ENCODE assay signal across 12 mouse cellular contexts in genomic region chr1:191484726-191485425, GRCm38 (mm10).
A peak's percentile ranks its signal among the peaks of the same experiment; 100 is the strongest.
DNase-seq lines count a peak whose midpoint lies in the region; ATAC-seq and TF ChIP-seq lines count a peak whose summit lies in the region.
"Had no signal": no experiment of that assay in that cellular context is flagged by ENCODE, and none has a peak within 500 bp of the region (broad histone marks: within the 10 kb centered on the region; RNA-seq: fewer than 3 reads in every experiment).

No protein-coding gene starts in this region.

- no peak overlapping the region for H3K4me2 ChIP-seq in embryonic facial prominence, embryonic 14.5 days (ENCODE audit: low read depth, low read length)
- H3K4me2 ChIP-seq in forebrain, embryonic 11.5 days (ENCODE audit: low read depth, low read length, severe bottlenecking) = no peak overlapping the region
- no peak overlapping the region for H3K4me2 ChIP-seq in midbrain, embryonic 11.5 days
- H3K4me2 ChIP-seq: forebrain, embryonic 13.5 days; liver, embryonic 13.5 days had no signal

- no peak for TF ChIP-seq POLR2A in cerebellum, adult 2 months (IDR thresholded peaks at IDR 0.05; ENCODE audit: borderline replicate concordance, insufficient read depth, low read length)

- no peak overlapping the region for H3K9ac ChIP-seq in embryonic facial prominence, embryonic 14.5 days (ENCODE audit: low read depth, low read length)
- no peak overlapping the region for H3K9ac ChIP-seq in forebrain, embryonic 11.5 days (ENCODE audit: low read length)
- no peak overlapping the region for H3K9ac ChIP-seq in midbrain, embryonic 11.5 days (ENCODE audit: low read length)
- H3K9ac ChIP-seq: forebrain, embryonic 13.5 days; liver, embryonic 13.5 days had no signal

- no peak overlapping the region for H3K4me3 ChIP-seq in embryonic facial prominence, embryonic 14.5 days (ENCODE audit: low read depth, low read length)
- H3K4me3 ChIP-seq in embryonic facial prominence, embryonic 10.5 days = no peak overlapping the region
- no peak overlapping the region for H3K4me3 ChIP-seq in cerebellum, adult 2 months (replicated peaks; ENCODE audit: insufficient read depth, low read depth, low read length)
- H3K4me3 ChIP-seq in forebrain, embryonic 11.5 days (ENCODE audit: low read depth, low read length) = no peak overlapping the region
- no peak overlapping the region for H3K4me3 ChIP-seq in gastrocnemius, adult 2 months
- no peak overlapping the region for H3K4me3 ChIP-seq in midbrain, embryonic 11.5 days (ENCODE audit: low read depth, low read length)
- H3K4me3 ChIP-seq: forebrain, embryonic 13.5 days; liver, embryonic 13.5 days had no signal

- no peak for TF ChIP-seq CTCF in cerebellum, adult 2 months (IDR thresholded peaks at IDR 0.05; ENCODE audit: borderline replicate concordance, insufficient read depth, low read depth, low read length)
- no peak for TF ChIP-seq CTCF in gastrocnemius, adult 2 months (IDR thresholded peaks at IDR 0.05)

- intact Hi-C loops in gastrocnemius, adult 2 months (cut with DNase I) = no loop called here

- H3K27me3 ChIP-seq in embryonic facial prominence, embryonic 14.5 days (replicated peaks; ENCODE audit: control insufficient read depth, insufficient read depth, low read length) = no peaks in the 10 kb centered on the region
- no peaks in the 10 kb centered on the region for H3K27me3 ChIP-seq in embryonic facial prominence, embryonic 10.5 days (replicated peaks; ENCODE audit: low read depth, poor library complexity, severe bottlenecking)
- H3K27me3 ChIP-seq in cerebellum, adult 2 months (ENCODE audit: control insufficient read depth, insufficient read depth, low read length) = no peaks in the 10 kb centered on the region
- no peaks in the 10 kb centered on the region for H3K27me3 ChIP-seq in forebrain, embryonic 11.5 days (ENCODE audit: control insufficient read depth, insufficient read depth, low read length)
- H3K27me3 ChIP-seq in midbrain, embryonic 11.5 days (ENCODE audit: control insufficient read depth, insufficient read depth, low read length) = no peaks in the 10 kb centered on the region
- H3K27me3 ChIP-seq: forebrain, embryonic 13.5 days; liver, embryonic 13.5 days had no signal

- peak; percentile 23 for DNase-seq in embryonic facial prominence, embryonic 14.5 days (ENCODE audit: low spot score)
- no peak for DNase-seq in embryonic facial prominence, embryonic 10.5 days (ENCODE audit: low spot score)
- peak; percentile 79 for DNase-seq in 3134 (ENCODE audit: extremely low read depth, insufficient read length, low spot score)
- peak; percentile 94 for DNase-seq in cerebellum, adult 2 months
- DNase-seq in layer of hippocampus, adult 8-10 months (ENCODE audit: low spot score in 2 of 2) = peak; percentile 48 to 62
- DNase-seq in forebrain, embryonic 11.5 days (ENCODE audit: low spot score) = no peak
- no peak for DNase-seq in gastrocnemius, adult 2 months
- DNase-seq in midbrain, embryonic 11.5 days (ENCODE audit: low spot score, missing footprints) = no peak
- DNase-seq: B cell, adult 2 months; gastrocnemius, postnatal 25 days; liver, embryonic 13.5 days had no signal

- no peaks in the 10 kb centered on the region for H3K9me3 ChIP-seq in embryonic facial prominence, embryonic 14.5 days (ENCODE audit: control insufficient read depth, low read length)
- no peaks in the 10 kb centered on the region for H3K9me3 ChIP-seq in embryonic facial prominence, embryonic 10.5 days
- no peaks in the 10 kb centered on the region for H3K9me3 ChIP-seq in forebrain, embryonic 11.5 days (ENCODE audit: control insufficient read depth, low read length)
- no peaks in the 10 kb centered on the region for H3K9me3 ChIP-seq in midbrain, embryonic 11.5 days (ENCODE audit: control insufficient read depth, low read length)
- H3K9me3 ChIP-seq: forebrain, embryonic 13.5 days; liver, embryonic 13.5 days had no signal

- no peaks in the 10 kb centered on the region for H3K4me1 ChIP-seq in embryonic facial prominence, embryonic 14.5 days (ENCODE audit: control insufficient read depth, insufficient read depth, low read length)
- peaks cover 27% of the 10 kb centered on the region for H3K4me1 ChIP-seq in embryonic facial prominence, embryonic 10.5 days
- H3K4me1 ChIP-seq in cerebellum, adult 2 months (ENCODE audit: control insufficient read depth, insufficient read depth, low read length) = peaks cover 22% of the 10 kb centered on the region
- H3K4me1 ChIP-seq in forebrain, embryonic 11.5 days (replicated peaks; ENCODE audit: control insufficient read depth, insufficient read depth, low read length) = no peaks in the 10 kb centered on the region
- no peaks in the 10 kb centered on the region for H3K4me1 ChIP-seq in midbrain, embryonic 11.5 days (ENCODE audit: control insufficient read depth, insufficient read depth, low read length)
- H3K4me1 ChIP-seq: forebrain, embryonic 13.5 days had no signal

- ATAC-seq in embryonic facial prominence, embryonic 14.5 days (ENCODE audit: low read depth) = no peak
- no peak for ATAC-seq in forebrain, embryonic 11.5 days (replicated peaks; ENCODE audit: low FRiP score)
- no peak for ATAC-seq in midbrain, embryonic 11.5 days (ENCODE audit: low FRiP score)
- ATAC-seq: forebrain, embryonic 13.5 days had no signal

- no peaks in the 10 kb centered on the region for H3K36me3 ChIP-seq in embryonic facial prominence, embryonic 14.5 days (ENCODE audit: control insufficient read depth, insufficient read depth, low read length)
- no peaks in the 10 kb centered on the region for H3K36me3 ChIP-seq in embryonic facial prominence, embryonic 10.5 days (replicated peaks)
- H3K36me3 ChIP-seq in forebrain, embryonic 11.5 days (ENCODE audit: control insufficient read depth, insufficient read depth, low read length) = no peaks in the 10 kb centered on the region
- no peaks in the 10 kb centered on the region for H3K36me3 ChIP-seq in midbrain, embryonic 11.5 days (ENCODE audit: control insufficient read depth, insufficient read depth, low read length)
- H3K36me3 ChIP-seq: liver, embryonic 13.5 days had no signal

- no peak overlapping the region for H3K27ac ChIP-seq in embryonic facial prominence, embryonic 14.5 days (replicated peaks; ENCODE audit: low read depth, low read length)
- H3K27ac ChIP-seq in embryonic facial prominence, embryonic 10.5 days (replicated peaks) = no peak overlapping the region
- no peak overlapping the region for H3K27ac ChIP-seq in cerebellum, adult 2 months (ENCODE audit: insufficient read depth, low read length)
- no peak overlapping the region for H3K27ac ChIP-seq in forebrain, embryonic 11.5 days (ENCODE audit: low read depth, low read length)
- H3K27ac ChIP-seq in gastrocnemius, adult 2 months = no peak overlapping the region
- H3K27ac ChIP-seq in midbrain, embryonic 11.5 days (ENCODE audit: low read depth, low read length) = no peak overlapping the region
- H3K27ac ChIP-seq: forebrain, embryonic 13.5 days; liver, embryonic 13.5 days had no signal

- WGBS in embryonic facial prominence, embryonic 14.5 days = 80% methylated on average over 8 of the region's 8 CpGs
- 89% methylated on average over 8 of the region's 8 CpGs for WGBS in embryonic facial prominence, embryonic 10.5 days
- WGBS in cerebellum, adult 2 months = 25% methylated on average over 8 of the region's 8 CpGs
- WGBS in forebrain, embryonic 11.5 days = 90% methylated on average over 8 of the region's 8 CpGs
- 90% methylated on average over 8 of the region's 8 CpGs for WGBS in midbrain, embryonic 11.5 days

Comparison
In these comparisons a context has a peak if more than half of its experiments do, and no peak if none do; other contexts are left out.
1. DNase-seq: peak in embryonic facial prominence, embryonic 14.5 days (single experiment), 3134 (single experiment), cerebellum, adult 2 months (2 of 2) and layer of hippocampus, adult 8-10 months (2 of 2); none in embryonic facial prominence, embryonic 10.5 days (single experiment), forebrain, embryonic 11.5 days (single experiment), gastrocnemius, adult 2 months (single experiment) and midbrain, embryonic 11.5 days (single experiment).